Mouse (Mus musculus): ENCODE results near the gene Cisd1.

- TF ChIP-seq CTCF (IDR thresholded peaks at IDR 0.05; ENCODE audit: low read depth, low read length) (no peak), POLR2A (IDR thresholded peaks at IDR 0.05; ENCODE audit: insufficient read depth, low read length) (no peak), EP300 (IDR thresholded peaks at IDR 0.05; ENCODE audit: insufficient read depth, low read depth, low read length) (no peak)
These were observed 17.2 kb upstream of the Cisd1 start for GRCm38 (mm10) chr10:71361836-71362562.

All from ES-Bruce4 (cell line).